In genomic region chr9:67725196-67725595, GRCm38 (mm10) we compare ENCODE assay signal across 38 mouse cellular contexts. TPM values are rescaled to one million over a fixed set of nuclear protein-coding genes. Genes with fewer than 3 reads are reported as not detected.
"Had no signal": no experiment of that assay in that cellular context is flagged by ENCODE, and none has a peak within 500 bp of the region (broad histone marks: within the 10 kb centered on the region; RNA-seq: fewer than 3 reads in every experiment).

No protein-coding gene starts in this region.

- DNase-seq: left cerebral cortex, postnatal 4 days; liver; liver, embryonic 13.5 days; liver, postnatal 0 days; lung, adult 18-20 months; lung, adult 2 months; lung, embryonic 14.5 days; lung, postnatal 10 days; lung, postnatal 14 days; lung, postnatal 36 days; lung, postnatal 4 days; midbrain, embryonic 14.5 days had no signal

- H3K4me2 ChIP-seq: limb, embryonic 12.5 days; limb, embryonic 13.5 days; limb, embryonic 15.5 days; liver, embryonic 11.5 days; liver, embryonic 12.5 days; liver, embryonic 13.5 days; liver, embryonic 15.5 days; lung, embryonic 14.5 days; lung, embryonic 15.5 days; midbrain, embryonic 11.5 days; midbrain, embryonic 12.5 days; midbrain, embryonic 13.5 days; midbrain, embryonic 15.5 days had no signal

- H3K27ac ChIP-seq: limb, embryonic 10.5 days; limb, embryonic 12.5 days; limb, embryonic 13.5 days; limb, embryonic 15.5 days; liver, embryonic 12.5 days; liver, embryonic 13.5 days; liver, embryonic 14.5 days; liver, embryonic 15.5 days; lung, embryonic 15.5 days; macrophage; midbrain, embryonic 10.5 days; midbrain, embryonic 12.5 days; midbrain, embryonic 13.5 days; midbrain, embryonic 15.5 days had no signal

- H3K4me3 ChIP-seq: limb, embryonic 10.5 days; limb, embryonic 12.5 days; limb, embryonic 13.5 days; limb, embryonic 15.5 days; liver, embryonic 12.5 days; liver, embryonic 13.5 days; liver, embryonic 15.5 days; lung, embryonic 15.5 days; megakaryocyte, embryonic 14.5 days; midbrain, embryonic 10.5 days; midbrain, embryonic 12.5 days; midbrain, embryonic 13.5 days; midbrain, embryonic 15.5 days; myocyte had no signal

- ATAC-seq: liver, embryonic 12.5 days; liver, postnatal 0 days; lung, postnatal 0 days; midbrain, embryonic 13.5 days; midbrain, embryonic 15.5 days; midbrain, embryonic 16.5 days had no signal

- H3K9ac ChIP-seq: limb, embryonic 12.5 days; limb, embryonic 13.5 days; limb, embryonic 15.5 days; liver, embryonic 12.5 days; liver, embryonic 13.5 days; liver, embryonic 14.5 days; liver, embryonic 15.5 days; liver, postnatal 0 days; lung, embryonic 14.5 days; lung, embryonic 15.5 days; midbrain, embryonic 12.5 days; midbrain, embryonic 13.5 days; midbrain, embryonic 15.5 days had no signal

- H3K9me3 ChIP-seq: limb, embryonic 10.5 days; limb, embryonic 12.5 days; limb, embryonic 13.5 days; limb, embryonic 15.5 days; liver, embryonic 12.5 days; liver, embryonic 13.5 days; liver, embryonic 15.5 days; lung, embryonic 15.5 days; megakaryocyte, embryonic 14.5 days; midbrain, embryonic 10.5 days; midbrain, embryonic 12.5 days; midbrain, embryonic 13.5 days; midbrain, embryonic 15.5 days had no signal

- H3K36me3 ChIP-seq: limb, embryonic 10.5 days; limb, embryonic 12.5 days; limb, embryonic 13.5 days; limb, embryonic 15.5 days; liver, embryonic 12.5 days; liver, embryonic 13.5 days; liver, embryonic 15.5 days; lung, embryonic 15.5 days; midbrain, embryonic 10.5 days; midbrain, embryonic 12.5 days; midbrain, embryonic 13.5 days; midbrain, embryonic 15.5 days had no signal

- H3K27me3 ChIP-seq: limb, embryonic 12.5 days; limb, embryonic 13.5 days; limb, embryonic 15.5 days; liver, embryonic 12.5 days; liver, embryonic 13.5 days; liver, embryonic 15.5 days; lung, embryonic 15.5 days; midbrain, embryonic 12.5 days; midbrain, embryonic 13.5 days; midbrain, embryonic 15.5 days had no signal

- H3K4me1 ChIP-seq: limb, embryonic 10.5 days; limb, embryonic 12.5 days; limb, embryonic 13.5 days; limb, embryonic 15.5 days; liver, embryonic 12.5 days; liver, embryonic 13.5 days; liver, embryonic 15.5 days; lung, embryonic 15.5 days; midbrain, embryonic 12.5 days; midbrain, embryonic 13.5 days; midbrain, embryonic 15.5 days had no signal

RNA-seq across cellular contexts. Expression of gene C2cd4b, which starts 34.0 kb away (rescaled TPM):
- total RNA-seq: liver, adult 2 months; megakaryocyte progenitor cell, adult 5-6 weeks; megakaryocyte, adult 5-6 weeks; megakaryocyte-erythroid progenitor cell, adult 5-6 weeks; monocyte, adult 5-6 weeks had no signal
- polyA plus RNA-seq: limb, embryonic 11.5 days; liver, adult 2 months; liver, embryonic 11.5 days; liver, embryonic 13.5 days; liver, embryonic 14.5 days; liver, embryonic 15.5 days; liver, embryonic 16.5 days; liver, postnatal 0 days; macrophage; midbrain, embryonic 10.5 days; midbrain, embryonic 11.5 days; myocyte had no signal
